Comparison of ENCODE assay signal across 9 mouse cellular contexts in genomic region chr4:133090276-133090719, GRCm38 (mm10). TPM values are rescaled to one million over a fixed set of nuclear protein-coding genes. Genes with fewer than 3 reads are reported as not detected.
DNase-seq lines count a peak whose midpoint lies in the region; ATAC-seq and TF ChIP-seq lines count a peak whose summit lies in the region.
"Had no signal": no experiment of that assay in that cellular context is flagged by ENCODE, and none has a peak within 500 bp of the region (broad histone marks: within the 10 kb centered on the region; RNA-seq: fewer than 3 reads in every experiment).

No protein-coding gene starts in this region.

- H3K9ac ChIP-seq in heart, adult 2 months (ENCODE audit: low read depth, low read length), result peak overlapping the region; percentile 9; the same call in 1 of the 2 replicates
- no peak overlapping the region for H3K9ac ChIP-seq in liver, embryonic 13.5 days

- no peak for TF ChIP-seq EP300 in heart, adult 2 months (IDR thresholded peaks at IDR 0.05; ENCODE audit: insufficient read depth, low read depth, low read length)

- WGBS in heart, adult 2 months, result 27% methylated on average over 8 of the region's 8 CpGs
- WGBS in thymus, adult 2 months, result 94% methylated on average over 8 of the region's 8 CpGs
- WGBS in liver, embryonic 13.5 days (ENCODE audit: insufficient replicate concordance), result 73% methylated on average over 8 of the region's 8 CpGs

- no peaks in the 10 kb centered on the region for H3K79me2 ChIP-seq in heart, adult 2 months (replicated peaks; ENCODE audit: control insufficient read depth, insufficient read depth, low read length)

- peaks cover 43% of the 10 kb centered on the region for H3K4me1 ChIP-seq in heart, adult 2 months (ENCODE audit: control insufficient read depth, insufficient read depth, low read length)
- peaks cover 90% of the 10 kb centered on the region for H3K4me1 ChIP-seq in thymus, adult 2 months (replicated peaks; ENCODE audit: control insufficient read depth, insufficient read depth, low read length)
- peaks cover 70% of the 10 kb centered on the region for H3K4me1 ChIP-seq in liver, embryonic 13.5 days (replicated peaks)

- intact Hi-C loops in heart, adult 2 months (cut with DNase I), result loop anchor here (5.0 kb wide), 1 partner anchor 33 kb away; no protein-coding TSS in a partner anchor

- TF ChIP-seq CTCF in heart, adult 2 months (IDR thresholded peaks at IDR 0.05), result no peak
- TF ChIP-seq CTCF in thymus, adult 2 months (IDR thresholded peaks at IDR 0.05; ENCODE audit: borderline replicate concordance, control insufficient read depth, extremely low read depth, insufficient read depth, low read length, poor library complexity), result no peak

- H3K27ac ChIP-seq in heart, adult 2 months, result peak overlapping the region; percentile 63
- peak overlapping the region; percentile 63; the same call in 1 of the 2 replicates for H3K27ac ChIP-seq in thymus, adult 2 months (ENCODE audit: control insufficient read depth, insufficient read depth, low read length)
- H3K27ac ChIP-seq in liver, embryonic 13.5 days, result peak overlapping the region; percentile 71

- ATAC-seq in liver, embryonic 13.5 days (ENCODE audit: low read depth), result no peak

- no peaks in the 10 kb centered on the region for H3K36me3 ChIP-seq in heart, adult 2 months (ENCODE audit: control insufficient read depth, insufficient read depth, low read length)
- no peaks in the 10 kb centered on the region for H3K36me3 ChIP-seq in thymus, adult 2 months (ENCODE audit: control insufficient read depth, insufficient read depth, low read length)
- no peaks in the 10 kb centered on the region for H3K36me3 ChIP-seq in liver, embryonic 13.5 days

- no peaks in the 10 kb centered on the region for H3K27me3 ChIP-seq in heart, adult 2 months (ENCODE audit: control insufficient read depth, insufficient read depth, low read length)
- no peaks in the 10 kb centered on the region for H3K27me3 ChIP-seq in thymus, adult 2 months (ENCODE audit: control insufficient read depth, insufficient read depth, low read length)
- peaks cover 75% of the 10 kb centered on the region for H3K27me3 ChIP-seq in liver, embryonic 13.5 days

- no peak overlapping the region for H3K4me3 ChIP-seq in heart, adult 2 months
- H3K4me3 ChIP-seq in thymus, adult 2 months (ENCODE audit: control insufficient read depth, insufficient read depth, low read length), result no peak overlapping the region
- no peak overlapping the region for H3K4me3 ChIP-seq in liver, embryonic 13.5 days (replicated peaks)
- H3K4me3 ChIP-seq: erythroblast, embryonic 14.5 days had no signal

- no peak overlapping the region for H3K4me2 ChIP-seq in liver, embryonic 13.5 days

- no peak for DNase-seq in heart, adult 2 months
- DNase-seq in heart, postnatal 4 days, result no peak
- no peak for DNase-seq in thymus, adult 2 months
- no peak for DNase-seq in thymus, postnatal 14 days
- DNase-seq in liver, embryonic 13.5 days, result no peak
- DNase-seq in right cerebral cortex, postnatal 14 days, result no peak
- no peak for DNase-seq in testis, postnatal 10 days (ENCODE audit: low spot score)
- DNase-seq in urinary bladder, postnatal 4 days (ENCODE audit: low spot score in 2 of 2), result no peak

- no peaks in the 10 kb centered on the region for H3K9me3 ChIP-seq in liver, embryonic 13.5 days (replicated peaks)

- TF ChIP-seq POLR2A in heart, adult 2 months (IDR thresholded peaks at IDR 0.05; ENCODE audit: insufficient read depth, low read depth, low read length), result no peak
- TF ChIP-seq POLR2A in thymus, adult 2 months (IDR thresholded peaks at IDR 0.05; ENCODE audit: control insufficient read depth, extremely low read depth, insufficient read depth, low read length, poor library complexity), result no peak

RNA-seq across cellular contexts. Expression of gene Wasf2, which starts 40.0 kb away (rescaled TPM):
- total RNA-seq in heart, adult 2 months (2021), result 10 to 100 TPM; 77.5 to 83.8 TPM
- 34.6 and 39.7 TPM in 2 replicates for polyA plus RNA-seq in heart, adult 2 months (2012; rRNA removed)
- 100 to 1,000 TPM; 141 to 149 TPM for total RNA-seq in heart, postnatal 4 days (2021)
- 163 and 186 TPM in 2 replicates for polyA plus RNA-seq in thymus, adult 2 months (2012; rRNA removed)
- polyA plus RNA-seq in liver, embryonic 13.5 days (2015; fragmentation: Nextera tagmentation; extraction: Ambion mirVana), result 52.3 and 54.0 TPM in 2 replicates
